Mouse (Mus musculus) T-helper 2 cell (primary cell): ENCODE data around the gene Dgcr2.

Experiments used
- in situ Hi-C: fragments of 300-600 bp; cut with MboI, MseI; formaldehyde crosslinking; loops from one replicate; pipeline ENCODE4 v1.15.1; 2025; ENCODE audit warnings: high pct_unique_total_duplicates

Dgcr2 gene

GRCm38 (mm10) chr16:17911052-17911595, 12.8 kb upstream of the Dgcr2 start, which contains the start of gene Ess2:
Gene Ess2, minus strand, starts transcription at chr16:17911348.
- in situ Hi-C loops, result loop anchor here (10.0 kb wide), 1 partner anchor 886 kb away; no protein-coding TSS in a partner anchor

GRCm38 (mm10) chr16:17896091-17896490, 2.3 kb downstream of the Dgcr2 start:
- in situ Hi-C loops, result no loop called here

GRCm38 (mm10) chr16:17893923-17894322, 4.4 kb downstream of the Dgcr2 start, which contains the start of gene Tssk1:
Gene Tssk1, plus strand, starts transcription at chr16:17894223.
- in situ Hi-C loops, result no loop called here

GRCm38 (mm10) chr16:17892606-17893005, 5.8 kb downstream of the Dgcr2 start:
- in situ Hi-C loops, result no loop called here

- in situ Hi-C loops, result no loop called here
These were observed 6.8 kb downstream of the Dgcr2 start, which contains the start of gene Gm20518 for GRCm38 (mm10) chr16:17891567-17891959. Gene Gm20518, minus strand, starts transcription at chr16:17891671.

GRCm38 (mm10) chr16:17890917-17891566, 7.3 kb downstream of the Dgcr2 start:
- in situ Hi-C loops, result no loop called here

- in situ Hi-C loops, result no loop called here
These were observed 8.0 kb downstream of the Dgcr2 start for GRCm38 (mm10) chr16:17890342-17890727.

GRCm38 (mm10) chr16:17889689-17890341, 8.5 kb downstream of the Dgcr2 start:
- in situ Hi-C loops, result no loop called here

- in situ Hi-C loops, result no loop called here
These were observed 14.2 kb downstream of the Dgcr2 start for GRCm38 (mm10) chr16:17884116-17884515.

- in situ Hi-C loops, result no loop called here
These were observed 16.2 kb downstream of the Dgcr2 start for GRCm38 (mm10) chr16:17882196-17882595.

GRCm38 (mm10) chr16:17879571-17879970, 18.8 kb downstream of the Dgcr2 start:
- in situ Hi-C loops, result no loop called here

- in situ Hi-C loops, result no loop called here
These were observed 22.3 kb downstream of the Dgcr2 start for GRCm38 (mm10) chr16:17876096-17876495.

- in situ Hi-C loops, result no loop called here
These were observed 23.2 kb downstream of the Dgcr2 start for GRCm38 (mm10) chr16:17875174-17875573.

GRCm38 (mm10) chr16:17872995-17873394, 25.4 kb downstream of the Dgcr2 start:
- in situ Hi-C loops, result no loop called here

GRCm38 (mm10) chr16:17871248-17871647, 27.1 kb downstream of the Dgcr2 start:
- in situ Hi-C loops, result no loop called here

GRCm38 (mm10) chr16:17865770-17866169, 32.6 kb downstream of the Dgcr2 start:
- in situ Hi-C loops, result loop anchor here (10.0 kb wide), 1 partner anchor 779 kb away; no protein-coding TSS in a partner anchor

- in situ Hi-C loops, result loop anchor here (10.0 kb wide), 1 partner anchor 780 kb away; no protein-coding TSS in a partner anchor
These were observed 33.1 kb downstream of the Dgcr2 start for GRCm38 (mm10) chr16:17865293-17865692.

- in situ Hi-C loops, result no loop called here
These were observed 39.8 kb downstream of the Dgcr2 start for GRCm38 (mm10) chr16:17858592-17858991.

- in situ Hi-C loops, result no loop called here
These were observed 41.2 kb downstream of the Dgcr2 start for GRCm38 (mm10) chr16:17857157-17857556.

GRCm38 (mm10) chr16:17853263-17853662, 45.1 kb downstream of the Dgcr2 start:
- in situ Hi-C loops, result no loop called here

- in situ Hi-C loops, result no loop called here
These were observed 46.5 kb downstream of the Dgcr2 start for GRCm38 (mm10) chr16:17851860-17852259.

- in situ Hi-C loops, result no loop called here
These were observed 47.0 kb downstream of the Dgcr2 start for GRCm38 (mm10) chr16:17851331-17851730.

- in situ Hi-C loops, result no loop called here
These were observed 48.9 kb downstream of the Dgcr2 start for GRCm38 (mm10) chr16:17849486-17849885.
